Mouse (Mus musculus): ENCODE results near the gene Epb41l2.

DNA sequence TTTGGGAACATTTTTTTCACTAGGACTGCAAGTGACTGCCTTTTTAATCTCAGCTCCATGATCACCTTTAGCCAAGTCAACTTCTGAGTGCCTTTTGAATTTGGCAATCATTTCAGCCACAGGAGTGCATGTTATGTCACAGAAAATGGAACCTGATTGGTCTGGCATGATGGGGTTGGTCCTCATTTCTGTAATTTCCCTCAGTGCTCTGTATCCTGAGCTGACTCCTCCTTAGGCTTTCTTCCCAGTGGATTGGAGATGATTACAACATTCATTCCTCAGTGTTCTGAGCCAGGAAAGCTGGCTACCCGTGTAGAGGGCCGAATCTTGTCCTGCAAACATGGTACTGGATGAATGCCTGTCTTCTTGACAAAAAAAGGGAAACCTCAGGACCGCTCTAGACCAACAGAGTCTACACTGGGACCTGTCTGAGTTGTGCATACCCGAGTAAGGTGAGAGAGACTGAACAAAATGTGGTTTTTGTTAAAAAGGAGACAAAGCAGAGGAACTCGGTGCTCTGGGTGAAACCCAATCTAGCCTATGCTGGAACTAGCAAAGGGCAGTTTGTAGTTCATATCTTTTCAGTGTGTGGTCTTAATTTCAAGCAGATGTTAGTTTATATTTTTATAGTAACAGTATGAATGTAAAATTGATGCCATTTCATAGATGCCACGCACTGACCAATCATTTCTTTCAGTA, 77.3 kb downstream of the Epb41l2 start:
- TF ChIP-seq POLR2A (IDR thresholded peaks at IDR 0.05; ENCODE audit: borderline replicate concordance, insufficient read depth, low read length) (no peak), CTCF (IDR thresholded peaks at IDR 0.05; ENCODE audit: borderline replicate concordance, insufficient read depth, low read depth, low read length) (no peak)
